Mouse (Mus musculus): ENCODE data around the gene Olfr1411. TPM values are rescaled to one million over a fixed set of nuclear protein-coding genes. Genes with fewer than 3 reads are reported as not detected.

Gene Olfr1411
- polyA plus RNA-seq, 1 experiment from 2014 or later = not detected

DNA sequence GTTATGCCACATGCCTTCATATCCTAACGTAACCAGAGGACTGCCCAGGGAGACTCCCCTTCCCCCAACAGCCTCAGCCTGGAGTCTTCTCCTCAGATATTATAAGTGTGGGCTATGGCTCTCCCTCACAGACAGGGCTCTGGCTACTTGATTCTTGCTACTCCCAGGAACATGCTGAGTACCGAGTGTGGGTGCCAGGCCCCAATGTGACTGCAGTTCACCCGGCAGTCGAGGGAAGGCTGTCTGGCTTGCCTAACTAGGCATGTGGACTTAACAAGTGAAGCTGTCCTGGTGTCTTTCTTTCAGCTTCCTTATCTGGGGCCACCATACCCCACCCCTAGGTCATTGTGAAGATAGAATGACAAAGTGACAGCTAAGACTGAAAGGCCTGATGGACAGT lies 49.5 kb downstream of the Olfr1411 start:
- WGBS (ENCODE audit: insufficient replicate concordance) = 66% methylated on average over 4 of the region's 4 CpGs
- ATAC-seq (replicated peaks; ENCODE audit: insufficient number of reproducible peaks, low FRiP score, low TSS enrichment) = no peak
- H3K4me2 ChIP-seq = no peak overlapping the region
- H3K9me3 ChIP-seq (replicated peaks; ENCODE audit: control insufficient read depth, low read length) = no peaks in the 10 kb centered on the region
- no peak overlapping the region for H3K9ac ChIP-seq (ENCODE audit: low read depth, low read length)
- H3K4me3 ChIP-seq (ENCODE audit: low read depth, low read length) = no peak overlapping the region
- peaks cover 14% of the 10 kb centered on the region for H3K27me3 ChIP-seq (ENCODE audit: control insufficient read depth, insufficient read depth, low read length)
- H3K4me1 ChIP-seq (ENCODE audit: control insufficient read depth, insufficient read depth, low read length) = peaks cover 16% of the 10 kb centered on the region
- no peak overlapping the region for H3K27ac ChIP-seq (ENCODE audit: low read depth, low read length)
- no peaks in the 10 kb centered on the region for H3K36me3 ChIP-seq (ENCODE audit: control insufficient read depth, insufficient read depth, low read length)

DNA sequence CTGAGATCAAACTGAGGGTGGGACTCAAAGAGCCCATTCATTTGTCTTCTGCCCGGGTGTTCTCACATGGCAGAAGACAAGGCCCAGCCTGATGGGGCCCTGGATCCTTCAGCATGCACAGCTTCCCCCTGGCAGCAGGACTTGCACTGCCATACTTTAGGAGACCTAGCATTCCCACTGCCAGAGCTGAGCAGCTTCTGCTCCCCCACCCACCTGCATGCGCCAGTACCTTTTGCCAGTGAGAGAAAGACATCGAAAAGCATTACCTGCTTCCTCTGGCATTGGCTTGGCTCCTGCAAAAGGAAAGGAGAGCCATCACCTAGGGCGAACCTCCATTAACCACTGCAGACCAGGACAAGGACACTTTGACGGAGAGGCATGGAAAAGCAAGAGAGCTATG lies 50.7 kb downstream of the Olfr1411 start:
- 68% methylated on average over 5 of the region's 5 CpGs for WGBS (ENCODE audit: insufficient replicate concordance)
- no peak overlapping the region for H3K4me3 ChIP-seq (ENCODE audit: low read depth, low read length)
- no peaks in the 10 kb centered on the region for H3K36me3 ChIP-seq (ENCODE audit: control insufficient read depth, insufficient read depth, low read length)
- H3K4me1 ChIP-seq (ENCODE audit: control insufficient read depth, insufficient read depth, low read length) = peaks cover 16% of the 10 kb centered on the region
- no peak for ATAC-seq (replicated peaks; ENCODE audit: insufficient number of reproducible peaks, low FRiP score, low TSS enrichment)
- H3K9me3 ChIP-seq (replicated peaks; ENCODE audit: control insufficient read depth, low read length) = no peaks in the 10 kb centered on the region
- H3K27ac ChIP-seq (ENCODE audit: low read depth, low read length) = no peak overlapping the region
- peaks cover 18% of the 10 kb centered on the region for H3K27me3 ChIP-seq (ENCODE audit: control insufficient read depth, insufficient read depth, low read length)
- H3K9ac ChIP-seq (ENCODE audit: low read depth, low read length) = no peak overlapping the region
- no peak overlapping the region for H3K4me2 ChIP-seq

DNA sequence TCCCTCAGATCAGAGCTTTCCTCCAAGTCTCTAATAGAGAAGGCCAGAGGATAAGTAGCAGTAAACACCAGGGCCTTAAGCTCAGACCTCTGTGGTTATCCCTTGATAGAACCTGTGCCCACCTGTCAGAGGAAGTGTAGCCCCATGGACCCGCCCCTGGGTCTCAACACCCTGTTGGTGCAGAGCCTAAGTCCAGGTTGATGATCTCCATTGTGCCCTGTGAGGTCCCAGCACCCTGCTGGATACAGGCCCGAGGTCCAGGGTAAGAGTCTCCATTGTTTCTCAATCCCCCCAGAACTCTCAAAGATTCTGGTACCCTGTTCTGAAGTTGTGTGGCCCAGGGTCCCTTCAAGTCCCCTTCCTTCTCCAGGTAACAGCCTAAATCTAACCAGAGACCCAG lies 51.9 kb downstream of the Olfr1411 start:
- H3K27ac ChIP-seq (ENCODE audit: low read depth, low read length) = no peak overlapping the region
- peaks cover 4% of the 10 kb centered on the region for H3K4me1 ChIP-seq (ENCODE audit: control insufficient read depth, insufficient read depth, low read length)
- H3K36me3 ChIP-seq (ENCODE audit: control insufficient read depth, insufficient read depth, low read length) = no peaks in the 10 kb centered on the region
- ATAC-seq (replicated peaks; ENCODE audit: insufficient number of reproducible peaks, low FRiP score, low TSS enrichment) = no peak
- H3K27me3 ChIP-seq (ENCODE audit: control insufficient read depth, insufficient read depth, low read length) = peaks cover 21% of the 10 kb centered on the region
- no peak overlapping the region for H3K4me3 ChIP-seq (ENCODE audit: low read depth, low read length)
- 41% methylated on average over 2 of the region's 2 CpGs for WGBS (ENCODE audit: insufficient replicate concordance)
- no peak overlapping the region for H3K4me2 ChIP-seq
- H3K9me3 ChIP-seq (replicated peaks; ENCODE audit: control insufficient read depth, low read length) = no peaks in the 10 kb centered on the region
- H3K9ac ChIP-seq (ENCODE audit: low read depth, low read length) = no peak overlapping the region

DNA sequence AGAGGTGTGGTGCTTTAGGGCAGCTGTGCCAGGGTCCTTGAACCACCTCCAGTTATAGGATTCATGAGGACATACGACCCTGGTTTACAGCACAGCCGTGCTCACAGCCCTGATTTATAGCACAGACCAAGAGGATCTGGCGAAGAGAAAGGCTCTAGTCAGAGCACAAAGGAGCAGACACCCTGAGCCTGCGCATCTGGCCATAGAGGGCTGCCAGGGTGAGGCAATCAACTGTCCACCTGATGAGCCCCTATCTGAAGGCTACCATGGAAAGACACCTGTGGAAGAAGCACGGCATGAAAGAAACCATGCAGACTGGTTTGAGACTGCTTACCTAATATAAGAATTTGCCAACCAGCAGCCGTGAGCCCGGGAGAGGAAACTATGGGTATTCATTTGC lies 52.4 kb downstream of the Olfr1411 start:
- no peaks in the 10 kb centered on the region for H3K36me3 ChIP-seq (ENCODE audit: control insufficient read depth, insufficient read depth, low read length)
- H3K27me3 ChIP-seq (ENCODE audit: control insufficient read depth, insufficient read depth, low read length) = peaks cover 21% of the 10 kb centered on the region
- H3K4me1 ChIP-seq (ENCODE audit: control insufficient read depth, insufficient read depth, low read length) = 0 out of 2 replicates have a peak, but pooled peaks cover 3% of the 10 kb centered on the region
- H3K4me2 ChIP-seq = no peak overlapping the region
- 72% methylated on average over 7 of the region's 7 CpGs for WGBS (ENCODE audit: insufficient replicate concordance)
- H3K27ac ChIP-seq (ENCODE audit: low read depth, low read length) = no peak overlapping the region
- no peak for ATAC-seq (replicated peaks; ENCODE audit: insufficient number of reproducible peaks, low FRiP score, low TSS enrichment)
- no peaks in the 10 kb centered on the region for H3K9me3 ChIP-seq (replicated peaks; ENCODE audit: control insufficient read depth, low read length)
- H3K9ac ChIP-seq (ENCODE audit: low read depth, low read length) = no peak overlapping the region
- no peak overlapping the region for H3K4me3 ChIP-seq (ENCODE audit: low read depth, low read length)

DNA sequence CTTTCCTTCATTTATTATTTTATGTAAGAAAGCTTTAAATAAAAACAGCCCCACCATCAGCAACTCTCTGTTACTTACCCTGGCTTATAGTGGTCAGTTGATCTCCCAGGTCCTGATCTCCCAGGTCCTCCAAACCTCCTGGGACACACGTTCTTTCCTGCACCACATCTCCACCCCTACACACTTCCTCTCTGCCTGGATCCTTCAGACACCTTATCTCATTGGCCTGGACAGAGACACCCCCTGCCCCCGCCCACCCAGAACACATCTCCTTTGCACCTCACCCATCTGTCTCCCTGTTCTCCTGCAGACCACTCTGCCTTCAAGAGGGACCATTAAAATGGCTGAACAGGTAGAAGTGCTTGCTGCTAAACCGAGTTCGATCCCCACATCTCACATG lies 52.8 kb downstream of the Olfr1411 start:
- no peak for ATAC-seq (replicated peaks; ENCODE audit: insufficient number of reproducible peaks, low FRiP score, low TSS enrichment)
- H3K27ac ChIP-seq (ENCODE audit: low read depth, low read length) = no peak overlapping the region

More for the DNA sequence above, 52.8 kb downstream of the Olfr1411 start:
- H3K27me3 ChIP-seq (ENCODE audit: control insufficient read depth, insufficient read depth, low read length) = peaks cover 21% of the 10 kb centered on the region
- H3K4me1 ChIP-seq (ENCODE audit: control insufficient read depth, insufficient read depth, low read length) = 0 out of 2 replicates have a peak, but pooled peaks cover 3% of the 10 kb centered on the region
- WGBS (ENCODE audit: insufficient replicate concordance) = 57% methylated on average over 4 of the region's 4 CpGs
- H3K4me2 ChIP-seq = no peak overlapping the region
- no peaks in the 10 kb centered on the region for H3K9me3 ChIP-seq (replicated peaks; ENCODE audit: control insufficient read depth, low read length)
- H3K9ac ChIP-seq (ENCODE audit: low read depth, low read length) = no peak overlapping the region
- H3K4me3 ChIP-seq (ENCODE audit: low read depth, low read length) = no peak overlapping the region
- no peaks in the 10 kb centered on the region for H3K36me3 ChIP-seq (ENCODE audit: control insufficient read depth, insufficient read depth, low read length)

Other genes starting within 250 kb of the Olfr1411 start
- 462 and 465 TPM in 2 replicates for gene Ndufa10, start 120.6 kb upstream of the Olfr1411 start, polyA plus RNA-seq (2014; fragmentation: Nextera tagmentation; extraction: Ambion mirVana)
- not detected in 2 replicates for gene Olfr1416, start 109.3 kb upstream of the Olfr1411 start, polyA plus RNA-seq (2014; fragmentation: Nextera tagmentation; extraction: Ambion mirVana)
- not detected in 2 replicates for gene Olfr1415, start 98.3 kb upstream of the Olfr1411 start, polyA plus RNA-seq (2014; fragmentation: Nextera tagmentation; extraction: Ambion mirVana)
- not detected in 2 replicates for gene Olfr1414, start 75.8 kb upstream of the Olfr1411 start, polyA plus RNA-seq (2014; fragmentation: Nextera tagmentation; extraction: Ambion mirVana)
- gene Olfr1413, start 23.1 kb upstream of the Olfr1411 start, polyA plus RNA-seq (2014; fragmentation: Nextera tagmentation; extraction: Ambion mirVana) = not detected in 2 replicates
- gene Olfr1412, start 8.6 kb upstream of the Olfr1411 start, polyA plus RNA-seq (2014; fragmentation: Nextera tagmentation; extraction: Ambion mirVana) = not detected in 2 replicates
- gene Olfr1410, start 11.4 kb downstream of the Olfr1411 start, polyA plus RNA-seq (2014; fragmentation: Nextera tagmentation; extraction: Ambion mirVana) = not detected in 2 replicates
- gene Olfr12, start 23.4 kb downstream of the Olfr1411 start, polyA plus RNA-seq (2014; fragmentation: Nextera tagmentation; extraction: Ambion mirVana) = not detected in 2 replicates
- 382 and 405 TPM in 2 replicates for gene Cops9, start 47.6 kb downstream of the Olfr1411 start, polyA plus RNA-seq (2014; fragmentation: Nextera tagmentation; extraction: Ambion mirVana)
- not detected in 2 replicates for gene Otos, start 54.4 kb downstream of the Olfr1411 start, polyA plus RNA-seq (2014; fragmentation: Nextera tagmentation; extraction: Ambion mirVana)
- gene Gpc1, start 237.2 kb downstream of the Olfr1411 start, polyA plus RNA-seq (2014; fragmentation: Nextera tagmentation; extraction: Ambion mirVana) = 25.9 and 34.3 TPM in 2 replicates